Mouse (Mus musculus): ENCODE data around the gene Filip1.
A peak's percentile ranks its signal among the peaks of the same experiment; 100 is the strongest.

Gene Filip1

GRCm38 (mm10) chr9:79792841-79793835 lies 219.5 kb downstream of the Filip1 start, which contains the start of gene Tmem30a:
Gene Tmem30a, minus strand, starts transcription at chr9:79793507.
- no peaks in the 10 kb centered on the region for H3K36me3 ChIP-seq (ENCODE audit: control insufficient read depth, insufficient read depth, low read length, poor library complexity, severe bottlenecking)
- H3K27me3 ChIP-seq (ENCODE audit: control insufficient read depth, insufficient read depth, low read length, poor library complexity, severe bottlenecking), result no peaks in the 10 kb centered on the region
- DNase-seq (ENCODE audit: low read depth, low spot score), result peak; percentile 96

- DNase-seq (ENCODE audit: low read depth, low spot score), result no peak
- no peaks in the 10 kb centered on the region for H3K27me3 ChIP-seq (ENCODE audit: control insufficient read depth, insufficient read depth, low read length, poor library complexity, severe bottlenecking)
- H3K36me3 ChIP-seq (ENCODE audit: control insufficient read depth, insufficient read depth, low read length, poor library complexity, severe bottlenecking), result no peaks in the 10 kb centered on the region
These were observed 226.9 kb downstream of the Filip1 start for GRCm38 (mm10) chr9:79785794-79786085.

GRCm38 (mm10) chr9:79784934-79785793 lies 227.5 kb downstream of the Filip1 start:
- DNase-seq (ENCODE audit: low read depth, low spot score), result no peak
- H3K36me3 ChIP-seq (ENCODE audit: control insufficient read depth, insufficient read depth, low read length, poor library complexity, severe bottlenecking), result no peaks in the 10 kb centered on the region
- H3K27me3 ChIP-seq (ENCODE audit: control insufficient read depth, insufficient read depth, low read length, poor library complexity, severe bottlenecking), result no peaks in the 10 kb centered on the region

GRCm38 (mm10) chr9:79784439-79784838 lies 228.2 kb downstream of the Filip1 start:
- Histone ChIP-seq H3K27me3 (ENCODE audit: control insufficient read depth, insufficient read depth, low read length, poor library complexity, severe bottlenecking) (no peaks in the 10 kb centered on the region), H3K36me3 (ENCODE audit: control insufficient read depth, insufficient read depth, low read length, poor library complexity, severe bottlenecking) (no peaks in the 10 kb centered on the region)
- no peak for DNase-seq (ENCODE audit: low read depth, low spot score)

- H3K27me3 ChIP-seq (ENCODE audit: control insufficient read depth, insufficient read depth, low read length, poor library complexity, severe bottlenecking), result no peaks in the 10 kb centered on the region
- H3K36me3 ChIP-seq (ENCODE audit: control insufficient read depth, insufficient read depth, low read length, poor library complexity, severe bottlenecking), result no peaks in the 10 kb centered on the region
- peak; percentile 58 for DNase-seq (ENCODE audit: low read depth, low spot score)
These were observed 233.3 kb downstream of the Filip1 start for GRCm38 (mm10) chr9:79779354-79779753.

- no peak for DNase-seq (ENCODE audit: low read depth, low spot score)
- H3K36me3 ChIP-seq (ENCODE audit: control insufficient read depth, insufficient read depth, low read length, poor library complexity, severe bottlenecking), result no peaks in the 10 kb centered on the region
- no peaks in the 10 kb centered on the region for H3K27me3 ChIP-seq (ENCODE audit: control insufficient read depth, insufficient read depth, low read length, poor library complexity, severe bottlenecking)
These were observed 245.6 kb downstream of the Filip1 start for GRCm38 (mm10) chr9:79766991-79767545.

- no peaks in the 10 kb centered on the region for H3K27me3 ChIP-seq (ENCODE audit: control insufficient read depth, insufficient read depth, low read length, poor library complexity, severe bottlenecking)
- no peaks in the 10 kb centered on the region for H3K36me3 ChIP-seq (ENCODE audit: control insufficient read depth, insufficient read depth, low read length, poor library complexity, severe bottlenecking)
- no peak for DNase-seq (ENCODE audit: low read depth, low spot score)
These were observed 247.3 kb downstream of the Filip1 start for GRCm38 (mm10) chr9:79765329-79765728.

Measured in splenic B cell, adult 2 months (primary cell).